Mouse (Mus musculus) spleen, postnatal 36 days (tissue): Measurements from ENCODE around the gene Cand2.
A peak's percentile ranks its signal among the peaks of the same experiment; 100 is the strongest.

ENCODE experiments used
- DNase-seq, 2 experiments: peaks; one replicate each; pipeline ENCODE4 v3.0.0; 2022; ENCODE audit warnings: low spot score in 2 of 2, mixed read lengths in 1 of 2

The Cand2 gene

DNA sequence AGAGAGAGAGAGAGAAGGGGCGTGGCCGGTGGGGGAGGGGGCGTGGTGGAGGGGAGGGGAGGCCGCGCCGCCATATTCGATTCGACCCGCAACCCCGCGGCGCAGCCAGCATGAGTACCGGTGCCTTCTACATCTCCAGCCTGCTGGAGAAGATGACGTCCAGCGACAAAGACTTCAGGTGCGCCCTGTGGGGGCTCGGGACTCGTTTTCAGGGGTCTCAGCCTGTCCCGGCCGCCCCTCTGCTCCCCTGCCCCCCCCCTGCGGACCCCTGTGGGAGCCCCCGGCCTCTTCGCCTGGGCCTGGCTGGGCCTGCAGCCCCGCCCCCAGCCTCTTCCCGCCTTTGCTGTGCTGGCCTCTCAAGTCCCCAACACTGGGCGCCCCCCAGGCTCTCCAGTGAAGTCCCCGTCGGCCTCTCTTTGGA, at the start of gene Cand2:
Gene Cand2 (plus strand): TSS at position 38 of the 421 bp plus-strand sequence.
- peak in 1 of 2 experiments; percentile 29 for DNase-seq

DNA sequence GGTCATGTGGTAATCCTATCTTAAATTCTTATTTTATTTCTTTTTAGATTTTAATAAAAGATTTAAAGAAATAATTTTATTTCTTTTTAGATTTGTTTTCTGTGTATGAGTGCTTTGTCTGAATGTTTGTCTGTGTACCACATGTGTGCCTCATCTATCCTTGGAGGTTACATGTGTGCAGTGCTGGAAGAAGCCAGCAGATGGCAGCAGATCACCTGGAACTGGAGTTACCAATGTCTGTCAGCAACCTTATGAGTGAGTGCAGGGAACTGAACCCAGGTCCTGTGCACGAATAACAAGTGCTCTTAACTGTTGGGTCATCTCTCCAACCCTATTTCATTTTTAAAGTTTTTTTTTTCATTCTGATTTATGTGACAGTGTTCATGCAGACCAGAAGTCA, 47.2 kb upstream of the Cand2 start:
- peak; percentile 14 to 24 for DNase-seq

DNA sequence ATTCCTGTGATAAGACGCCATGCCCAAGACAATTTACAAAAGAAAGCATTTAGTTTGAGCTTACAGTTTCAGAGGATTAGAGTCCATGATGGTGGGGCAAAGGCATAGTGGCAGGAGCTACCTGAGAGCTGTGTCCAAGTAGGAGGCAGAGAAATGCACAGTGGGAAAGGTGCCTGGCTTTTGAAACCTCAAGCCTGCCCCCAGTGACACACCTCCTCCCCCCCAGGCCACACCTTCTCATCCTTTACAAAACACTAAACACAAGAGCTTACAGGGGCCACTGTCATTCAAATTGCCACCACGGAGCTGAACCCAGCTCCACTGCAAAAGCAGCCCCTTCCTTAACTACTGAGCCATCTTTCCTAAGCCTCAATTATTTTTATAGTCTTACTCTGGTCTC, 46.8 kb upstream of the Cand2 start:
- DNase-seq: no peak

DNA sequence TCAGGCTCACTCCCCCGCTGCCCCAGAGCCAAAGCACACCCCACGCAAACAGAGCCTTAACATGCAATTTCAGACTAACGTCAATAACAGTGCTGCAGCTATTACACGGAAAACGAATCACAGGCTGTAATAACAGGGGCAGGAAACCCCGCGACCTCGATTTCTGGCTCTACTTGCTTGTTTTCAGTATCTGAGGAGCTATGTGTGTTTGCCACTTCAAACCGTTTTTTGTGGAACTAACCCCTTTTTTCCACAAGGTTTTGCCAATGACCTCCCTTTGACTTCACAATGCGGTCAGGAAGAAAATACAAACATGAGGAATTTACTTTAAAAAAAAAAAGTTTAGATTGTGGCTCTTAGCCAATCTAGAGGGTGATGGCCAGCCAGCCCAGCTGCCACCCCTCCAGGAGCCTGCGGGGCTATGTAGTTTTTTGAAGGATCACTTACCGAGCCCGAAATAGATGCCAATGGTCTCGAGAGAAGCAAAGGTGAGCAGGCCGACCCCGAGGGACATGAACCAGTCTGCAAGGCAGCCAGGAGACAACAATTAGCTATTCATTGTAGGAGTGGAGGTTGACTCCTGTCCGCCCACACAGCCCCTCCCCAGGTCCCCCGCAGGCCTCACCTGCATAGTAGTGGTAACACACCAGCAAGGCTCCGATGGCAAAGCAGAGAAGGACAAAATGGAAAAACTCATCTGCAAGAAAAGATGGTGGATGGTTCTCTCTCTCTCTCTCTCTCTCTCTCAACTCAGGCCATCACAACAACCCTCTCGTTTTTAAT, 43.6 kb upstream of the Cand2 start:
- DNase-seq: no peak

DNA sequence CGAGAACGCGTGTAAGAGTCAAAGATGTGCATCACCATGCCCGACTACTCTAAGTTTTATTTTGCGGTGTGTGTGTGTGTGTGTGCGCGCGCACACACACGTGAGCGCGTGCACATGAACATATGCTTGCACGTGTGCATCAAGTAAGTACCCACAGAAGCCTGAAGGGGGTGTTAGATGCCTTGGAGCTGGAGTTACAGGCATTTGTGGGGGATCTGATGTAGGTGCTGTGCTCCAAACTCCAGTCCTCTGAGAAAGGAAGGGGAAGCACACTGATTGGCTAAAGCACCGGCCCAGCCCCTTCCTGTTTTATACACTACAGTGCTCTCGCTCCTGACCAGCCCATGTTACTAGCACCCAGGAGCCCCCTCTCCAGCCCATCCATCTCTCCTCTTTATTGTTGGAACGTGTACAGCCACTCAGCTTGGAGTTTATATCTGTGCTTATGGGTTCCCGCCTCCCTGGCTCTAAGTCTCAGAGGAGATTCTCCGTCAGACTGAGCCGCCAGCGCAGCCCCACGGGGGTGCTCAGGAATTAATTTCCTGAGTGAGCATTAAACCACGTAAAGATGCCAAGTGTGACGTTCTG, 41.9 kb upstream of the Cand2 start:
- DNase-seq: no peak

DNA sequence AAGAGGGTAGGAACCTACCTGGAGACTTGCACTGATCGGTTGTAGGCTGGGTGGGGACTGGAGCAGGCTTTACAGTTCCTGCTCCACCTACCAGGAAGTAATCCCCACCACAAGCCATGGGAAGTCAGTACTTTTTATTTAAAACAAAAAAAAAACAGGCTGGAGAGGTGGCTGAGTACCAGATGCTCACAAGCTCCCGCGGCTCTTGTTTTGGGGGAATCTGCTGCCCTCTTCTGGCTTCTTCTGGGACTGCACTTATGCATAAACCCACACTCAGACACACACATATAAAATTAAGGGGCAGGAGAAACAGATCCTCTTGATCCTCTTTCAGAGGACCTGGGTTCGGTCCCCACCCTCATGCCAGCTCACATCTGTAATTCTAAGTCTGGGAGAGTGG, 39.4 kb upstream of the Cand2 start:
- no peak for DNase-seq

DNA sequence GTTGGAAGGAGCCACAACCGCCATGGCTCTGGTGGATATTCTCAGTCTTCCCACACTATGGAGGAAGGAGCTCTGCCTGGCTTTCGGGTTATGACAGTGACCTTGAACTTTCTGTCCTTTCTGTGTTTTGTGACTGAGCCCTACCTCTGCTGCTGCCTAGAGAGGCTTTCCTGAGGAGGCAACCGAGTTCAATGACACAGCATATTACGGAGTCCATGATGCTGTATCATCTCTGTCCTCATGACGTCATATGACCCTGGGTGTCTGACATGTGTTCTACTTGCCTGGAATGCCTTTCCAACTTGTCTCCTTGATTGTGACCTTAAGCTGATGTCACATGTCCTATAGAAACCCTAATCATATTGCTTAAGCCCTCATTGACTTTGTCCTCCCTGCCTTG, 35.3 kb upstream of the Cand2 start:
- DNase-seq: no peak

DNA sequence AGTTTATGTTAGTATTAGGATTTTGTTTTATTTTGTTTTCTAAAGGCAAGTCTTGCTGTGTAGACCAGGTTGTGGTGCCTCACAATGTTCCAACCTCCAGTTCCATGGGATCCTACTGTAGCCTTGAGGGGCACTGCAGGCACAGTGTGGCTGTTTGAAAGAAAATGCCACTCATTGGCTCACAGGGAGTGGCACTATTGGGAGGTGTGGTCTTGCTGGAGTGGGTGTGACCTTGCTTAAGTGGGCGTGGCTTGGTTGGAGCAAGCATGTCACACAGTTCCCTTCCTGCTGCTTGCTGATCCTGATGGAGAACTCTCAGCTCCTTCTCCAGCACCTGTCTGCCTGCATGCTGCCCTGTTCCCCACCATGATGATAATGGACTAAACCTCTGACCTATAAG, 30.8 kb upstream of the Cand2 start:
- peak; percentile 8 to 30 for DNase-seq

DNA sequence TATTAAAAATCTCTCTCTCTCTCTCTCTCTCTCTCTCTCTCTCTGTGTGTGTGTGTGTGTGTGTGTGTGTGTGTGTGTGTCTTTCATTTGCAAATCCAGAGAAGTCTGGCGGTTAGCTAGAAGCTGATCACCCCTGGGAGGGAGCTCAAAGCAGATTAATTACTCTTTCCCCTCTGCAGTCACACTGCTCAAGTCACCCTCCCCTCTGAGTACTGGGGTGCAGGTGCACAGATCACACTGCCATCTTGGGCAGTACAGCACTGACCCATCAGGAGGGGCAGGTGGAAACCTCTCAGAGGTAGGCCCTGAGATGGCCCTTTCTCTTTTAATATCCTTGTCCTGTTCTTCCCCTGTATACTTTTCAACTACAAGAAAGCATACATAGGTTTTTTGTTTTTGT, 28.0 kb upstream of the Cand2 start:
- no peak for DNase-seq

DNA sequence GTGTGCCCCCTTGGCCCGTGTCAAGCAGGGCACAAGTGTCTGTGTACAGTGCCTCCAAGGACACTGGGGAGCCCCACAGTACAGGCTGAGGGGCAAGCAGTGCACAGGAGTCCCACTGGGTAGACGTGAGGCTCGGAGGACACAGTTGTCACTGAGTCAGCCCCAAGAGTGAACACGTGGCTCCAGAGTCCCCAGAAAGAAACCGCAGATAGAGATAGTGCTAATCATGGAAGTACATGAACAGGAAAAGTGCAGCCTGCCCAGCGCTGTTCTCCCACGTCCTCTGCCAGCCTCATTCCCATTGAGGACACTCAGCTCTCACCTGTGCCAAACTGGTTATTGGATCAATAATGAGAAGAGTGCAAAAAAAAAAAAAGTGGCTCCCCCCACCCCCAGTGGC, 18.8 kb upstream of the Cand2 start:
- no peak for DNase-seq

DNA sequence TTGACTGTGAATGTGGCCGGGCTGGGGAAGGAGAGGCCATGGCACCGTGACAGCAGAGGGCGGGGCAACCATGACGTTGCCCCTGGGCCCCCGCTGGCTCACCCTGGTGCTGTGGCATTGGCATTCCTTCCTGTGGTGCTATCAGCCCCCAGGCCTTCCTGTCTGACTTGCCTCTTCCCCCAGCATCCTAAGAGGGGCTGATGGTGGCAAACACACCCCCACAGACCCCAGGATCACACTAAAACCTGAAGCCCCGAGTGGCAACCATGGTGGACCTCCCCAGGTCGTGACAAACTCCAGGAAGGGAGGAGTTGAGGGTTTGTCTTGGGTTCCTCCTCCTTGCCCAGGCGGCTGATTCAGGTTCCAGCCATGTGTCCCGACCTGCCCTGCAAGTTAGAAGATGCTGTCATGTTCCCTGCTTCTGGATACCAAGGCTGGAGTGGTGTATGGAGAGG, 15.3 kb upstream of the Cand2 start:
- no peak for DNase-seq

DNA sequence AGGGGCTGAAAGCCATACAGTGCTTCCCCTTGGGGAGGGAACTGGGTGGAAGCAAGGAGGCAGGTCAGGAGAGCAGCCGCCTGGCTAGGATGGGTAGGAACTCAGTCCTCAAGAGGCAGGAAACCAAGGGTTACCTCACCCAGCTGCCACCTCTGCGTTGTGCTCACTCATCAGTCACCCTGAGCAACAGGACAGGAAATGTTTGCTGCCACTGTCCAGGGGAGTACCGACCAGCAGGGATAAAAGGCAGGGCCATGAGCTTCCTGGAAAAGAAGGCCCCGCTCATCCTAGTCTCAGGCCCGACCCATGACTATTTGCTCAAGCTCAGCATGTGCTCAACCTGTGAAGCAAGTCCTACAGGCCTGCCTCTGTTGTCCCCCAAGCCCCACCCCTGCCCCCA, 14.9 kb upstream of the Cand2 start:
- DNase-seq: no peak

DNA sequence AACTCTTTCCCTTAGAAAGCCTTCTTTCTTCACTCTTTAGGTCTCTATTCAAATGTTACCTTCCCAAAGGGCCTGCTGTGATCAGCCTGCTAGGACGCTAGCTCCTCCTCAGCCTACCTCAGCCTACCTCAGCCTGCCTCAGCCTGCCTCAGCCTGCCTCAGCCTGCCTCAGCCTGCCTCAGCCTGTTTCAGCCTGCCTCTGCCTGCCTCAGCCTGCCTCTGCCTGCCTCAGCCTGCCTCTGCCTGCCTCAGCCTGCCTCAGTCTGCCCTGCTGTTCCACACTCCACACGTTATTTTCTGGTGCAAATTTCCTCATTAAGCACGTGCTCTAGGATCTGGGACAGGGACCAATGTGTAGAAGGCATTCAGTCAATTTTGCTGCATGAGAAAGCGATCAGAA, 14.2 kb upstream of the Cand2 start:
- DNase-seq: no peak

DNA sequence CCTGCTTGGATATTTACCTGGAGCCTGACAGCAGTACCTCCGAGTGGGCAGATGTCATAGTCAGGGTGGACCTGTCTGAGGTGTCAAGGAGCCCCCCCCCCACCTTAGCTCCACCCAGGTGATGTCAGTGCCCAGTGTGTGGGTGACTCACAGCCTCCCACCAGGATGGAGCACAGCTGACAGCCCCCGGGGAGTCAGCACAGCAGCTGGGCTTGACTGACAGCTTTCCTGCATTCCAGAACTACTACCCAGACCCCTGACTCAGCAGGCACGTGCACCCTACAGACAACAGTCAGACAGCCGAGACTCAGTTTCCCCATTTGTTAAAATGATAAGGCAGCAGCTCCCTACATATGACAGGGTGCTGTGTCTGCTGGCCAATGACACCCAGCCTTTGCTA, 13.4 kb upstream of the Cand2 start:
- no peak for DNase-seq

DNA sequence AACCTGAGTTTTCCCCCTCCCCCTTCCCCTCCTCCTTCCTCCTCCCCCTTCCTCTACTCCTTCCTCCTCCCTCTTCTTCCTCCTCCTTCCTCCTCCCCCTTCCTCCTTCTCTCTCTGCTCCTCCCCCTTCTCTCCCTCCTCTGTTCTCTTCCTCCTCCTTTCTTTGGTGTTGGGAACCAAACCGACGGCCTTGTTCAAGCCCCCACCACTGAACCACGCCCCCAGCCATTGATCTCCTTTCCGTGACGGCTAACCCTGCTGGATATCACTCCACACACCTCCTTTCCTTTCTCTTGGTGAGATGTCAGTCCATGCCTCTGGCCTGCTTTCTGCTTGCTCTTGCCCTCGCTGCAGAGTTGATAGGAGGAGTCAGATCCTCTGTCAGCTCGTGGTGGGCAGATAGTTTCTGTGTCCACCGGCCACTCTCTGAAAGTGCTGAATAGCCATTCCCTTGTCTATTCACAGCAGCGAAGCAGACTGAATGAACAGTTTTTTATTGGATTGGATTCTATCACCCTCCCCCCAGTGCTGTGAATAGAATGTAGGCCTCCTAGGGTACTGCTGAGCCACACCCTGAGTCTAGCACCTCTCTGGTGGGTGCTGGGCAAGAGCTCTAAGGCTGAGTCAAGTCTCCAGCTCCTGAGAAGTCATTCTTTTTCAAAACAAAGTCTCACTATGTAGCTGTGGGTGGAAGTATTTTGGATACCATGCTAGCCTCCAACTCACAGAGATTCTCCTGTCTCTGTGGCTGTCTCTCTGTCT, 12.2 kb upstream of the Cand2 start, which contains the start of gene Tmem40:
Gene Tmem40 (minus strand): TSS at position 416 of the 762 bp plus-strand sequence.
- no peak for DNase-seq

DNA sequence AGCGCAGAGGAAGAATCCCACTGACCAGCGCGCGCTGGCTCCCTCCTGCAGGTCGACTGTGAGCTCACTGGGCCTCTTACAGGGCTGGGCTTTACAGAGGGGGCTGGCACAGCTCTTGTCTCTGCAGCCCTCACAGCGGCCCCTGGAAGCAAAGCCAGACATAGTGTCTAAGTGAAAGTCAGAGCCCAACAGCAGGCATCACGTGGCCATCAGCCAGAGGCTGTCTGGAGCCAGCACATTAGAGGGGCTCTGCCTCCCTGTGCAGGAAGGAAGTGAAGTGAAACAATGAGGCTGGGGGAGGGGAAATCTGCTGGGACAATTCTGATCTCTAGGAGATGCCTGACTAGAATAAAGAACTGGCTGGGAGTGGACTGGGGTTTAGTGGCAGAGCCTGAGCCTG, 10.2 kb upstream of the Cand2 start:
- peak; percentile 21 to 23 for DNase-seq

DNA sequence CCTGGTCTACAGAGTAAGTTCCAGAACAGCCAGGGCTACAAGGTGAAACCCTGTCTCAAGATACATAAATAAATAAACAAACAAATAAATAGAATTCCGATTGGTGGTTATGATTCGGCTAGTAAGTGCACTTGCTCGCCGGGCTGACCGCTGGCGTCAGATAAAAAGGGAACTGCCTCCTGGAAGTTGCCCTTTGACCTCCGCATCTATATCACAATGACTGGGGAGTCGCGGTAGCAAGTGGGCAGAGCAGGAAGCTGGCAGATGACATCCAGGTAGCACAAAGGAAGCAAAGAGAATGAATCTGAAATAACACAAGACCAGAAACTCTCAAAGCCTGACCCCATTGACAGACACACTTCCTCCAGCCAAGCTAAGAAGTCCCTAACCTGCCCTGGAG, 7.0 kb upstream of the Cand2 start:
- DNase-seq: no peak

DNA sequence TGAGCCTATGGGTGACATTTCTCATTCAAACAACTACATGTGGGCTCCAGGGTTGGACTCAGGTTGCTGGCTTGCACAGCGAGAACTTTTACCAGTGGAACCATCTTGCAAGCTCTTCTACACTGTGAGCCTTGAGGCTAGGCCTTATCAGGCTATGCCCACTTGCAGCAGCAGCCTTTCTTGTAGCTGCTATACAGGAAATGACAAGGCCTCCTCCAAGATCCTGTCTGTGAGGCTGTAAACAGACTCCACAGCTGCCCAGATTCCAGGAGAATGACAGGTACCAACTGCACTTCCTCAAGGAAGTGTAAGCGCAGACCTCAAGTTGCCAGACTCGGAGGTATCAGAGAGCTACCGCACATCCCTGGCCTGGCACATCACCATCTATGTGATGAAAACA, 6.1 kb upstream of the Cand2 start:
- no peak for DNase-seq

DNA sequence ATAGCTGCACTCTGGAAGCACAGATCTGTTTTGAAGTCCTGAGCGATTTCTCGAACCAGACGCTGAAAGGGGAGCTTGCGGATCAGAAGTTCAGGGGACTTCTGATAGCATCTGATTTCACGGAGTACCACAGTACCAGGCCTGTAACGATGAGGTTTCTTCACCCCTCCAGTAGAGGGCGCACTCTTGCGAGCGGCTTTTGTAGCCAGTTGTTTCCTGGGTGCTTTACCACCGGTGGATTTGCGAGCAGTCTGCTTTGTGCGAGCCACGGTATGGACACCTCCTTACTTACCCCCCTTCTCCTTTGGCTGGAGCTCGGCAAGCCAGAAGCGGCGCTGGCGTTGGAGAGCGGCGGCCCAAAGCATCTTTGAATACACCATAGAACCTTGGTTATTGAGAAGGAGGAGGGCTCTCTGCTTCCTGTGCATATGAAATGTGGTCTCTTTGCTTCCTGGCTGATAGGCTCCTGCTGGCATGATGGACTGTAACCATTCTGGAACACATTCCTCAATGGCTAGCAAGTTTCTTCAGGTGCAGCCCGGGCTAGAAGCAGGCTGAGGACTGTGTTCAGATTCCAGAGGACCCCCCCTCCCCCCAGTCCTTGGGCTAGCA, 4.2 kb upstream of the Cand2 start:
- no peak for DNase-seq

DNA sequence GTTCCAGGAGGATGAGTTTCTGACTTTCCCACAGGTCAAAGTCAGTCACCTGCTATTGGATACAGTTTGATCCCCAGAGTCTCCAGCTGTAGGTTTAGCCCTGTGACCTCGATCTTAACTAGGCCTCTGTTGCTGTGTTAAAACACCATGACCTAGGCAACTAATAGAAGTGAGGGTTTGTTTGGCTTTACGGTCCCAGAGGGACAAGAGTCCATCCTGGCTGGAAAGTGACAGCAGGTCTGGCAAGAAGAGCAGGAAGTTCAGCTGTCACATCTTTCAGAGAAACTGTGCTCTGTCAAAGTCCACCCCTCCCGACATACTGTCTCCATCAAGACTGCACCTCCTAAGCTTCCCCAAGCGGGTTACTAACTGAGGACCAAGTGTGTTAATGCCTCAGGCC, 3.5 kb upstream of the Cand2 start:
- DNase-seq: no peak

DNA sequence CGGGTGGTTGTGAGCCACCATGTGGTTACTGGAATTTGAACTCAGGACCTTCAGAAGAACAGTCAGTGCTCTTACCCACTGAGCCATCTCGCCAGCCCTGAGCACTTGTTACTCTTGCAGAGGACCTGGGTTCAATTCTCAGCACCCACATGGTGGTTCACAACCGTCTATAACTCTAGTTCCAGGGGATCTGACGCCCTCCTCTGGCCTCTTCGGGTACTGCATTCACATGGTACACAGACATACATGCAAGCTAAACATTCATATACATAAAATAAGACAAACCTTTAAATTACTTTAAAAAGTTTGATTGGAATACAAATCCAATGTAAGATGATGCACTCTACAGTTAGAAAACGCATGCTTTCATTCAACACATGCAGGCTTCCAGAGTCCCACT, 2.1 kb upstream of the Cand2 start:
- no peak for DNase-seq

DNA sequence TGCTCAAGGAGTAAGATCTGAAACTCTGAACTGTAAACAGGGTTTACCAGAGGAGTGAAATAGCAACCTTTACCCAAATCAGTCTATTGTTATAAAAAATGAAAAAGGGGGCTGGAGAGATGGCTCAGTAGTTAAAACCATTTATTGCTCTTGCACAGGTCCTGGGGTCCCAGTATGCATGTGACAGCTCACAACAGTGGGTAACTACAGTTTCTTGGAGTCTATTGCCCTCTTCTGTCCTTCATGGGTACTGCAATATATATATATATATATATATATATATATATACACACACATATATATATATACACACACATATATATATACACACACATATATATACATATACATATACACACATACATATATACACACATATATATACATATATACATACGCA, 1.7 kb upstream of the Cand2 start:
- DNase-seq: no peak
